Mouse (Mus musculus): ENCODE results near the gene Srgap2. TPM values are rescaled to one million over a fixed set of nuclear protein-coding genes. Genes with fewer than 3 reads are reported as not detected.

Srgap2 gene
- polyA plus RNA-seq, 1 experiment from 2014 or later = 35.1 TPM

GRCm38 (mm10) chr1:131417059-131417750 is 109.9 kb downstream of the Srgap2 start:
- 0 out of 2 replicates have a peak overlapping the region, but pooled peaks have one; percentile 5 for H3K4me2 ChIP-seq (ENCODE audit: low read length)

GRCm38 (mm10) chr1:131403567-131403966 is 123.6 kb downstream of the Srgap2 start:
- Histone ChIP-seq H3K4me2 (ENCODE audit: low read length) (no peak overlapping the region), H3K4me3 (replicated peaks; ENCODE audit: low read length) (no peak overlapping the region), H3K27ac (ENCODE audit: low read length) (no peak overlapping the region), H3K9ac (replicated peaks; ENCODE audit: low read depth, low read length) (no peak overlapping the region), H3K9me3 (ENCODE audit: control insufficient read depth, low read length) (no peaks in the 10 kb centered on the region), H3K27me3 (replicated peaks; ENCODE audit: control insufficient read depth, insufficient read depth, low read length) (no peaks in the 10 kb centered on the region), H3K4me1 (replicated peaks; ENCODE audit: control insufficient read depth, insufficient read depth, low read length) (no peaks in the 10 kb centered on the region), H3K36me3 (ENCODE audit: control insufficient read depth, insufficient read depth) (no peaks in the 10 kb centered on the region)
- no peak for ATAC-seq
- WGBS = 85% methylated on average over 3 of the region's 3 CpGs

More at GRCm38 (mm10) chr1:131417059-131417750, 109.9 kb downstream of the Srgap2 start:
- no peaks in the 10 kb centered on the region for H3K36me3 ChIP-seq (ENCODE audit: control insufficient read depth, insufficient read depth)
- peaks cover 24% of the 10 kb centered on the region for H3K4me1 ChIP-seq (replicated peaks; ENCODE audit: control insufficient read depth, insufficient read depth, low read length)
- peak overlapping the region; percentile 66 for H3K27ac ChIP-seq (ENCODE audit: low read length)
- peak; percentile 46 for ATAC-seq
- H3K27me3 ChIP-seq (replicated peaks; ENCODE audit: control insufficient read depth, insufficient read depth, low read length) = no peaks in the 10 kb centered on the region
- no peaks in the 10 kb centered on the region for H3K9me3 ChIP-seq (ENCODE audit: control insufficient read depth, low read length)
- H3K4me3 ChIP-seq (replicated peaks; ENCODE audit: low read length) = no peak overlapping the region
- H3K9ac ChIP-seq (replicated peaks; ENCODE audit: low read depth, low read length) = no peak overlapping the region
- 35% methylated on average over 5 of the region's 5 CpGs for WGBS

- Histone ChIP-seq H3K27me3 (replicated peaks; ENCODE audit: control insufficient read depth, insufficient read depth, low read length) (no peaks in the 10 kb centered on the region), H3K4me3 (replicated peaks; ENCODE audit: low read length) (no peak overlapping the region), H3K4me1 (replicated peaks; ENCODE audit: control insufficient read depth, insufficient read depth, low read length) (no peaks in the 10 kb centered on the region), H3K9me3 (ENCODE audit: control insufficient read depth, low read length) (no peaks in the 10 kb centered on the region), H3K9ac (replicated peaks; ENCODE audit: low read depth, low read length) (no peak overlapping the region), H3K4me2 (ENCODE audit: low read length) (no peak overlapping the region), H3K27ac (ENCODE audit: low read length) (no peak overlapping the region), H3K36me3 (ENCODE audit: control insufficient read depth, insufficient read depth) (no peaks in the 10 kb centered on the region)
- 86% methylated on average over 3 of the region's 3 CpGs for WGBS
- no peak for ATAC-seq
These were observed 126.3 kb downstream of the Srgap2 start for GRCm38 (mm10) chr1:131400844-131401243.

- H3K36me3 ChIP-seq (ENCODE audit: control insufficient read depth, insufficient read depth) = no peaks in the 10 kb centered on the region
- no peaks in the 10 kb centered on the region for H3K9me3 ChIP-seq (ENCODE audit: control insufficient read depth, low read length)
- H3K9ac ChIP-seq (replicated peaks; ENCODE audit: low read depth, low read length) = no peak overlapping the region
- H3K27ac ChIP-seq (ENCODE audit: low read length) = no peak overlapping the region
- no peak overlapping the region for H3K4me2 ChIP-seq (ENCODE audit: low read length)
- H3K4me3 ChIP-seq (replicated peaks; ENCODE audit: low read length) = no peak overlapping the region
- H3K27me3 ChIP-seq (replicated peaks; ENCODE audit: control insufficient read depth, insufficient read depth, low read length) = no peaks in the 10 kb centered on the region
- no peaks in the 10 kb centered on the region for H3K4me1 ChIP-seq (replicated peaks; ENCODE audit: control insufficient read depth, insufficient read depth, low read length)
- ATAC-seq = no peak
These were observed 129.0 kb downstream of the Srgap2 start for GRCm38 (mm10) chr1:131398181-131398580.

- peaks cover 8% of the 10 kb centered on the region for H3K4me1 ChIP-seq (replicated peaks; ENCODE audit: control insufficient read depth, insufficient read depth, low read length)
- no peak overlapping the region for H3K4me3 ChIP-seq (replicated peaks; ENCODE audit: low read length)
- no peaks in the 10 kb centered on the region for H3K27me3 ChIP-seq (replicated peaks; ENCODE audit: control insufficient read depth, insufficient read depth, low read length)
- H3K9ac ChIP-seq (replicated peaks; ENCODE audit: low read depth, low read length) = no peak overlapping the region
- no peaks in the 10 kb centered on the region for H3K36me3 ChIP-seq (ENCODE audit: control insufficient read depth, insufficient read depth)
- peak overlapping the region; percentile 14; the same call in 1 of the 2 replicates for H3K27ac ChIP-seq (ENCODE audit: low read length)
- ATAC-seq = no peak
- no peaks in the 10 kb centered on the region for H3K9me3 ChIP-seq (ENCODE audit: control insufficient read depth, low read length)
- H3K4me2 ChIP-seq (ENCODE audit: low read length) = no peak overlapping the region
- WGBS = 52% methylated on average over 3 of the region's 3 CpGs
These were observed 142.7 kb downstream of the Srgap2 start for GRCm38 (mm10) chr1:131384406-131384805.

- no peak for ATAC-seq
- Histone ChIP-seq H3K36me3 (ENCODE audit: control insufficient read depth, insufficient read depth) (no peaks in the 10 kb centered on the region), H3K27me3 (replicated peaks; ENCODE audit: control insufficient read depth, insufficient read depth, low read length) (no peaks in the 10 kb centered on the region), H3K4me3 (replicated peaks; ENCODE audit: low read length) (no peak overlapping the region), H3K9ac (replicated peaks; ENCODE audit: low read depth, low read length) (no peak overlapping the region), H3K27ac (ENCODE audit: low read length) (no peak overlapping the region), H3K4me1 (replicated peaks; ENCODE audit: control insufficient read depth, insufficient read depth, low read length) (peaks cover 21% of the 10 kb centered on the region), H3K9me3 (ENCODE audit: control insufficient read depth, low read length) (no peaks in the 10 kb centered on the region), H3K4me2 (ENCODE audit: low read length) (no peak overlapping the region)
- 87% methylated on average over 2 of the region's 2 CpGs for WGBS
These were observed 145.0 kb downstream of the Srgap2 start for GRCm38 (mm10) chr1:131382184-131382583.

GRCm38 (mm10) chr1:131380254-131380653 is 146.9 kb downstream of the Srgap2 start:
- Histone ChIP-seq H3K4me1 (replicated peaks; ENCODE audit: control insufficient read depth, insufficient read depth, low read length) (peaks cover 21% of the 10 kb centered on the region), H3K27ac (ENCODE audit: low read length) (no peak overlapping the region), H3K36me3 (ENCODE audit: control insufficient read depth, insufficient read depth) (no peaks in the 10 kb centered on the region), H3K4me2 (ENCODE audit: low read length) (no peak overlapping the region), H3K27me3 (replicated peaks; ENCODE audit: control insufficient read depth, insufficient read depth, low read length) (no peaks in the 10 kb centered on the region), H3K9me3 (ENCODE audit: control insufficient read depth, low read length) (no peaks in the 10 kb centered on the region), H3K4me3 (replicated peaks; ENCODE audit: low read length) (no peak overlapping the region), H3K9ac (replicated peaks; ENCODE audit: low read depth, low read length) (no peak overlapping the region)
- WGBS = 3% methylated on average over 1 of the region's 1 CpGs
- ATAC-seq = no peak

GRCm38 (mm10) chr1:131378914-131379474 is 148.2 kb downstream of the Srgap2 start:
- Histone ChIP-seq H3K4me2 (ENCODE audit: low read length) (no peak overlapping the region), H3K4me3 (replicated peaks; ENCODE audit: low read length) (no peak overlapping the region), H3K36me3 (ENCODE audit: control insufficient read depth, insufficient read depth) (no peaks in the 10 kb centered on the region), H3K27ac (ENCODE audit: low read length) (peak overlapping the region; percentile 27), H3K27me3 (replicated peaks; ENCODE audit: control insufficient read depth, insufficient read depth, low read length) (no peaks in the 10 kb centered on the region), H3K9me3 (ENCODE audit: control insufficient read depth, low read length) (no peaks in the 10 kb centered on the region), H3K4me1 (replicated peaks; ENCODE audit: control insufficient read depth, insufficient read depth, low read length) (peaks cover 21% of the 10 kb centered on the region), H3K9ac (replicated peaks; ENCODE audit: low read depth, low read length) (no peak overlapping the region)
- 50% methylated on average over 1 of the region's 1 CpGs for WGBS
- no peak for ATAC-seq

- H3K9me3 ChIP-seq (ENCODE audit: control insufficient read depth, low read length) = no peaks in the 10 kb centered on the region
- ATAC-seq = peak; percentile 83
- H3K4me3 ChIP-seq (replicated peaks; ENCODE audit: low read length) = no peak overlapping the region
- H3K27me3 ChIP-seq (replicated peaks; ENCODE audit: control insufficient read depth, insufficient read depth, low read length) = no peaks in the 10 kb centered on the region
- WGBS = 22% methylated on average over 7 of the region's 7 CpGs
- H3K9ac ChIP-seq (replicated peaks; ENCODE audit: low read depth, low read length) = no peak overlapping the region
- H3K27ac ChIP-seq (ENCODE audit: low read length) = peak overlapping the region; percentile 27
- H3K4me2 ChIP-seq (ENCODE audit: low read length) = no peak overlapping the region
- peaks cover 21% of the 10 kb centered on the region for H3K4me1 ChIP-seq (replicated peaks; ENCODE audit: control insufficient read depth, insufficient read depth, low read length)
- no peaks in the 10 kb centered on the region for H3K36me3 ChIP-seq (ENCODE audit: control insufficient read depth, insufficient read depth)
These were observed 148.9 kb downstream of the Srgap2 start for GRCm38 (mm10) chr1:131378081-131378913.
